Mouse (Mus musculus): ENCODE data around the gene Kirrel. TPM values are rescaled to one million over a fixed set of nuclear protein-coding genes. Genes with fewer than 3 reads are reported as not detected.

Gene Kirrel
- polyA plus RNA-seq, 1 experiment, result 10.2 TPM

- Histone ChIP-seq H3K36me3 (ENCODE audit: control insufficient read depth, insufficient read depth, low read length) (no peaks in the 10 kb centered on the region), H3K4me3 (ENCODE audit: insufficient read depth, low read depth, low read length) (no peak overlapping the region), H3K27ac (ENCODE audit: insufficient read depth, low read depth, low read length) (peak overlapping the region; percentile 27; the same call in 1 of the 2 replicates), H3K27me3 (replicated peaks; ENCODE audit: control insufficient read depth, insufficient read depth, low read length) (no peaks in the 10 kb centered on the region), H3K4me1 (ENCODE audit: control insufficient read depth, insufficient read depth, low read length) (0 out of 2 replicates have a peak, but pooled peaks cover 2% of the 10 kb centered on the region)
- TF ChIP-seq POLR2A (IDR thresholded peaks at IDR 0.05; ENCODE audit: low read depth, low read length) (no peak), CTCF (conservative IDR thresholded peaks at IDR 0.05; ENCODE audit: insufficient read depth, insufficient read length, low read depth, low read length) (no peak)
- WGBS, result 81% methylated on average over 7 of the region's 7 CpGs
- DNase-seq, result no peak
Measured at GRCm38 (mm10) chr3:87159190-87159589, 15.4 kb downstream of the Kirrel start.

GRCm38 (mm10) chr3:87157767-87158291 lies 16.7 kb downstream of the Kirrel start:
- Histone ChIP-seq H3K27me3 (replicated peaks; ENCODE audit: control insufficient read depth, insufficient read depth, low read length) (no peaks in the 10 kb centered on the region), H3K27ac (ENCODE audit: insufficient read depth, low read depth, low read length) (peak overlapping the region; percentile 61), H3K4me1 (ENCODE audit: control insufficient read depth, insufficient read depth, low read length) (0 out of 2 replicates have a peak, but pooled peaks cover 2% of the 10 kb centered on the region), H3K4me3 (ENCODE audit: insufficient read depth, low read depth, low read length) (no peak overlapping the region), H3K36me3 (ENCODE audit: control insufficient read depth, insufficient read depth, low read length) (no peaks in the 10 kb centered on the region)
- no peak for TF ChIP-seq POLR2A (IDR thresholded peaks at IDR 0.05; ENCODE audit: low read depth, low read length)
- TF ChIP-seq CTCF (conservative IDR thresholded peaks at IDR 0.05; ENCODE audit: insufficient read depth, insufficient read length, low read depth, low read length), result no peak
- DNase-seq, result peak; percentile 46
- 30% methylated on average over 12 of the region's 12 CpGs for WGBS

- no peak for DNase-seq
- 79% methylated on average over 6 of the region's 6 CpGs for WGBS
- H3K36me3 ChIP-seq (ENCODE audit: control insufficient read depth, insufficient read depth, low read length), result no peaks in the 10 kb centered on the region
- H3K4me1 ChIP-seq (ENCODE audit: control insufficient read depth, insufficient read depth, low read length), result 0 out of 2 replicates have a peak, but pooled peaks cover 2% of the 10 kb centered on the region
- H3K4me3 ChIP-seq (ENCODE audit: insufficient read depth, low read depth, low read length), result no peak overlapping the region
- H3K27me3 ChIP-seq (replicated peaks; ENCODE audit: control insufficient read depth, insufficient read depth, low read length), result no peaks in the 10 kb centered on the region
- TF ChIP-seq POLR2A (IDR thresholded peaks at IDR 0.05; ENCODE audit: low read depth, low read length) (no peak), CTCF (conservative IDR thresholded peaks at IDR 0.05; ENCODE audit: insufficient read depth, insufficient read length, low read depth, low read length) (no peak)
- peak overlapping the region; percentile 61 for H3K27ac ChIP-seq (ENCODE audit: insufficient read depth, low read depth, low read length)
Measured at GRCm38 (mm10) chr3:87157297-87157696, 17.2 kb downstream of the Kirrel start.

- Histone ChIP-seq H3K4me3 (ENCODE audit: insufficient read depth, low read depth, low read length) (no peak overlapping the region), H3K27me3 (replicated peaks; ENCODE audit: control insufficient read depth, insufficient read depth, low read length) (no peaks in the 10 kb centered on the region), H3K4me1 (ENCODE audit: control insufficient read depth, insufficient read depth, low read length) (peaks cover 7% of the 10 kb centered on the region), H3K36me3 (ENCODE audit: control insufficient read depth, insufficient read depth, low read length) (no peaks in the 10 kb centered on the region), H3K27ac (ENCODE audit: insufficient read depth, low read depth, low read length) (peak overlapping the region; percentile 51; the same call in 1 of the 2 replicates)
- TF ChIP-seq CTCF (conservative IDR thresholded peaks at IDR 0.05; ENCODE audit: insufficient read depth, insufficient read length, low read depth, low read length) (no peak), POLR2A (IDR thresholded peaks at IDR 0.05; ENCODE audit: low read depth, low read length) (no peak)
- no peak for DNase-seq
- 56% methylated on average over 15 of the region's 15 CpGs for WGBS
Measured at GRCm38 (mm10) chr3:87154398-87155287, 19.9 kb downstream of the Kirrel start.

GRCm38 (mm10) chr3:87153038-87153437 lies 21.5 kb downstream of the Kirrel start:
- Histone ChIP-seq H3K36me3 (ENCODE audit: control insufficient read depth, insufficient read depth, low read length) (no peaks in the 10 kb centered on the region), H3K27ac (ENCODE audit: insufficient read depth, low read depth, low read length) (no peak overlapping the region), H3K27me3 (replicated peaks; ENCODE audit: control insufficient read depth, insufficient read depth, low read length) (no peaks in the 10 kb centered on the region), H3K4me1 (ENCODE audit: control insufficient read depth, insufficient read depth, low read length) (peaks cover 4% of the 10 kb centered on the region), H3K4me3 (ENCODE audit: insufficient read depth, low read depth, low read length) (no peak overlapping the region)
- no peak for TF ChIP-seq CTCF (conservative IDR thresholded peaks at IDR 0.05; ENCODE audit: insufficient read depth, insufficient read length, low read depth, low read length)
- TF ChIP-seq POLR2A (IDR thresholded peaks at IDR 0.05; ENCODE audit: low read depth, low read length), result no peak
- no peak for DNase-seq
- 74% methylated on average over 2 of the region's 2 CpGs for WGBS

- Histone ChIP-seq H3K36me3 (ENCODE audit: control insufficient read depth, insufficient read depth, low read length) (no peaks in the 10 kb centered on the region), H3K27me3 (replicated peaks; ENCODE audit: control insufficient read depth, insufficient read depth, low read length) (no peaks in the 10 kb centered on the region), H3K4me3 (ENCODE audit: insufficient read depth, low read depth, low read length) (no peak overlapping the region), H3K27ac (ENCODE audit: insufficient read depth, low read depth, low read length) (peak overlapping the region; percentile 45), H3K4me1 (ENCODE audit: control insufficient read depth, insufficient read depth, low read length) (peaks cover 4% of the 10 kb centered on the region)
- 73% methylated on average over 4 of the region's 4 CpGs for WGBS
- TF ChIP-seq CTCF (conservative IDR thresholded peaks at IDR 0.05; ENCODE audit: insufficient read depth, insufficient read length, low read depth, low read length), result no peak
- TF ChIP-seq POLR2A (IDR thresholded peaks at IDR 0.05; ENCODE audit: low read depth, low read length), result no peak
- DNase-seq, result no peak
Measured at GRCm38 (mm10) chr3:87152111-87152738, 22.3 kb downstream of the Kirrel start.

Data from kidney, adult 2 months (tissue).